Mouse (Mus musculus) B cell, adult 2 months (primary cell): ENCODE data around the gene Fam222b.
"Not testable (repeated sequence)": the region's sequence is repeated elsewhere in the genome, so short reads cannot be mapped to it uniquely, and the experiment has no call there.

Experiments
- DNase-seq, 2 experiments: peaks; one replicate each; pipeline ENCODE4 v3.0.0; 2022

The Fam222b gene

DNA sequence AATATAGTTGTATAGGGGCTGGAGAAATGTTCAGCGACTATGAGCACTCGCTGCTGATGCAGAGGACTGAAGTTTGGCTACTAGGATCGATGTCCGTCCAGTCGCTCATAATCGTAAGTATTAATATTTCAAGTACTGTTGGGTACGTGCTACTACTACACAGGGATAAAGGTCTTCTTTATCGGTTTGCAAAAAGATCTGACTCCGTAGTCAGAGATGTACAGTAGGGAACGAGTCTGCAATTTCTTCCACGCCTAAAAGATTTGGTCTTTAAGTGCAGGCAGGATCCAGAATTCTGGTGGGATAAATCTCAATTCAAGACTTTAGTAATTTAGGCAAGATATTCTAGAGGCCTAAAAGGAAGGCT, 340 bp upstream of the Fam222b start:
- DNase-seq = no peak

DNA sequence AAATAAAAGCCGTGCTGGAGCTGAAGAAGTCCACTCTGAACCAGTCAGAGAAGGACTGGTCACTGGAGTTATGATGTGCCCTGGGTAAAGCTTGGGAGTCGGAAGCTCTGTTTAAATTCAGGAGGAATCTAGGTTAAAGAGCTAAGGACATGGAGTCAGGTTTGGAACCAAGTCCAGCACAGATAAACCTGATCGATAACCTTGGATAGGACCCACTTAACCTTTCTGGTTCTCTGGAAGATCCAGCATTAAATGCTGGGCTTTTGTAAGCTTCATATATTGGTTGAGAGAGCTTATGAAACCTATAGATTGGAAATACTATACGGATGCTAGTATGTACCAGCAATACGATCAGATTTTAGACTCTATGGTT, 670 bp downstream of the Fam222b start:
- DNase-seq = no peak

DNA sequence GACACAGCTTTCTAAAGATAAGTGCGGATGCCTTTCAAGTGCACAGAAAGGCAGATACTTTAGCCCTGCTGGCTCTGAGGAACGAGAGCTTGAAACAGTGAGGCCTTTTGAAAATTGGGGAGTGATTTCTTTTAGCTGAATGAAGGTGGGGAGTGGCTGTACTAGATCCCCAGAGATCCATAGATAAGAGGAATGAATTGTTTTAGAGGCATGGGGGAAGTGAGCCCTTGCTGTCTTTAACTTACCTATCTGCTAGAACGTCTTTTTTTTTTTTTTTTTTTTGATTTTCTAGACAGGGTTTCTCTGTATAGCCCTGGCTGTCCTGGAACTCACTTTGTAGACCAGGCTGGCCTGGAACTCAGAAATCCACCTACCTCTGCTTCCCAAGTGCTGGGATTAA, 2.6 kb downstream of the Fam222b start:
- no peak for DNase-seq

DNA sequence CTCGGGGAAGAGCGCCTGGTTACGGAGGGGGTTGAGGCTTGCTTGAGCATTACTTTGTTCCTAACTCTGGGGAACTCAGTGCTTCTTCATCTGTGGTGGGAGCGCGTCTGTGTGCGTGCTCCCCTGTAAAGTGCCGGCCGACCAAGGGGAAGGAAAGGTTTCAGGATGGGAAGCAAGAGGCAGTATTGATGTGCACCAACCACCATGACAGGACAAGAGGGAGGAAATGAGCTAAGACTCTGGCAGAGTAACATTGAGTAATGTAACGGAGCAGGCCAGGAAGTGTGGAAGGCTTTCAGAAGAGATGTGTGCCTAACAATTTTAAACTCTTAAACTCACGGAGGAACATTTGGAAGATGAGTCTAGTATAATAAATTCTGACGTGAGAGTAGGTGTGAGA, 6.3 kb downstream of the Fam222b start:
- no peak for DNase-seq

DNA sequence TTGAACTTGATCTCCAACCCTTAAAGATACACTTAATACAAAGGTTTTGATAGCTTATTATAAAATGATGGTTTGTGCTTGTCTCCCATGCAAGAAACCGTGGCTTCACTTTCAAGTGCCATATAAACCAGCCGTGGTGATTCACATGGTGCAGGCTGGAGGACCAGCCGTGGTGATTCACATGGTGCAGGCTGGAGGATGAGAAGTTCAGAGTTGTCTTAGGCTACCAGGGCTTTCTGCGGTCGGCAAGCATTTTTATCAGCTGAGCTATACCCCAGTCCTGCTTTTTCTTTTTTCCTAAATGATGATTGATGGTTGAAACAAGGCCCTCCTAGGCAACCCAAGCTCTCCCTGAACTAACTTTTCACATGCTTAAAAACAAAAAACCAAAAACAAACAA, 7.7 kb downstream of the Fam222b start:
- no peak for DNase-seq

DNA sequence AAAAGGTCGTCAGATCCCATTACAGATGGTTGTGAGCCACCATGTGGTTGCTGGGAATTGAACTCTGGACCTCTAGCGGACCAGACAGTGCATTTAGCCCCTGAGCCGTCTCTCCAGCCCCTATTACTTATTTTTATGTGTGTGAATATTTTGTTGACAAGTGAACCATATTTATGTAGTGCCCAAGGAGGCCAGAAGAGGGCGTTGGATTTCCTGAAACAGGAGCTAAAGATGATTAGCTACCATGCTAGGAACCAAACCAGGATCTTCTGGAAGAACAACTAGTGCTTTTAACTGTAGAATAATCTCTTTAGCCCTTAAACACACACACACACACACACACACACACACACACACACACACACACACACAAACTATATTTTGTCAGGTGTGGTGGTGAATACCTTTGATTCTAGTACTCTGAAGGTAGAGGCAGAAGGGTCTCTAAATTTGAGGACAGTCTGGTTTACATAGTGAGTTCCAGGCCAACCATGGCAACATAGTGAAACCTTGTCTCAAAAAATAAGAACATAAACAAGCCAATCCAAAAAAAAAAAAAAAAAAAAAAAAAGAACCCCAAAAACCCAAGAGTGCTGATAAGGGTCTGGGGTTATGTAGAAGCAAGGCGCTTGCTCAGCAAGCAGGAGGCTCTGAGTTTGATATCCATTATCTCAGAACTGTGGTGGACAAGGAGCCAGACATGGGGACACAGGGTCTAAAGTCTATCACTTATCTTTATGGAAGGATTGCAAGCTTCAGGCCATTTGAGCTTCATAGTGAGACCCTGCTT, 8.7 kb downstream of the Fam222b start:
- DNase-seq = peak; percentile 19 to 33

DNA sequence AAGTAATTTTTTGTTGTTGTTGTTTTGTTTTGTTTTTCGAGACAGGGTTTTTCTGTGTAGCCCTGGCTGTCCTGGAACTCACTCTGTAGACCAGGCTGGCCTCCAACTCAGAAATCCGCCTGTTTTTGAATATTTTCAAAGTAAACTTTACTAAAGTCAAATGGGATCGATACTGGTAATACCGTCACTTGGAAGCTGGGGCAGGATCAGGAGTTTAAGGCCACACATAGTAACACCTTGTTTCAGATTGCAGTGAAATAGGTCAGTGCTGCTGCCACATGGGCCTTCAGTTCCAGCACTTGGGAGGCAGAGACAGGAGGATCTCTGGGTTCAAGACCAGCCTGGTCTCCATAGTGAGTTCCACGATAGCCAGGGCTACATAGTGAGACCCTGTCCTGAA, 10.0 kb downstream of the Fam222b start:
- DNase-seq = no peak

DNA sequence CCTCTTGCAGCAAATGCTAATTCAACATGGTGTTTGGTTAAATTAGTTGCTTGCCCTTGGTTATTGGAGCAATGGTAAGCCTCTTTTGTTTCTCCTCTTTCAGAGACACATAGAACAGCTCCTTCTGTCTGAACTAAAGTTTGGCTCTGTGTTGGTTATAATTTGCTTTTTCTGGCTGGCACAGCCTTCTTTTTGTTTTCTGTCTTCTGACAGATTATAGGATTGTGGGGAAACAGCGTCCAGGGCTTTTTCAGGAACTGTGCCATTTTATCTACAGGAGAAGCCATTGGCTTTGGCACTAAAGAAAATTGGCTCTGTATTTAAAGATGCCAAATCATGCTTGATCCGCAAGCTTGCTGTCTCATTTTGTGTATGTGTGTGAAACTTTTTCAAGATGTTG, 19.2 kb downstream of the Fam222b start:
- no peak for DNase-seq

DNA sequence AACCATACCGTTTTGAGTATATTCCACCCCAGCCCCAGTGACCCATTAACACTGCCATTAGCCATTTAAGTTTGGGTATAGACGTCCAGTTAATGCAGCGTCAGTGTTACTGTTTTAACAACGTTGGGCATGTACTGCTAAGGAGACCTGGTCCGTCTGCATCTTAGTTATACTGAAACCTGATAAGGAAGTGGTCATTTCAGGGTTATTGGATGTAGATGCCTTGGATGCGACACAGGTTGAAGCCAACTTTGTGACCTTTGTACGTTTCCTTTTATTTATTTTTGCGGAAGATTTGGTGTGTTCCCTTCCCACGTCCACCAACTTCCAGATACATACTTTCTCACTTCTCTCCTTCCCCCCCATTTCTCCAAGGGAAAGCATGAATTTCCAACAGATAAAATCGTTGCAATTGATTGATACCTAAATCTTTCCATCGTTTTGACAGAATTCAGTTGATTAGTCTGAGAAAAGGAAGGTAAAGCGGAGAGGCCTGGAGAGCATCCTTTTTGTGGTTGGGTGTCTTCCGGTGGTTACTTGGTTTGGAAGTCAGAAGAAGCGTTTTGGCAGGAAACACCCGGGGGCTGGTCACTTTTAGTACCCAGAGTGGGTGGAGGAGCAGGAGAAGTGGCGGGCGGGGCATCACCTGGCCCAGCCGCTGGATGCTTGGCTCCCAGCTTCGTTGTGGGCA, 20.4 kb downstream of the Fam222b start:
- no peak for DNase-seq

DNA sequence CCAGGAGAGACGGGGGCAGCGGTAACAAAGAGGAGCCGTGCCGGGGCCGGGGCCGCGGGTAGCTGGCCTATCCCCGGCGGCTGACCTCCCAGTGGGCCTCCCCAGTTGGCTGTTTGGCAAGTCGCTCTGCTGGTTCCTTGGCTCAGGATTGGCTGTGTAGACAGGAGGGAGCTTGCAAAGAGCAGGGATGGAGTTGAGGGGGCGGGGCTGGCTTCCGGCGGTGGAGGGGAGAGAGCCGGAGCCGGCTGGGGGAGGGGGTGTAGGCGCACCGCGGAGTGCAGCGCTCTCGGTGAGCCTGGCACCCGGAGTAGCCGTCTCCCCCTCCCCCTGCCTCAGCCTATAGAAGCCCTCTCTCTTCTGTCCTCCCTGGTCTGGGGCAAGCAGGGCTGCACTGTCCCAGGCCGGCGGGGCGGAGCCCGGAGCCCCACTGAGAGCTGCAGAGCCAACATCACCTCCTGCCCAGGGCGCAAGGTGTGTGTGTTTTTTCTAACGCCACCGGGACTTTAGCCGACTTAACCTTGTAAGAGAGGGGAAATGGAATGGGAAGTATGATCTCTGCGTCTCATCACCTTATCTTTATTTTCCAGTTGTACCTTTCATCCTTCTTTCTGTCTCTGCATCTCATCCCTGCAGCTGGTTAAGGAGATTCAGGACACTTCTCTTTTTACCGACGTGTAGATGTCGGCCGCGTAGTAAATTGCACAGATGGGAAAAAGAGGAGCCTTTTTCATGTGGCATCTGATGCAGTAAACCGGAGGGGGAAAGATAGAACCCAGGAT, 21.1 kb downstream of the Fam222b start:
- DNase-seq = peak; percentile 49 to 56

DNA sequence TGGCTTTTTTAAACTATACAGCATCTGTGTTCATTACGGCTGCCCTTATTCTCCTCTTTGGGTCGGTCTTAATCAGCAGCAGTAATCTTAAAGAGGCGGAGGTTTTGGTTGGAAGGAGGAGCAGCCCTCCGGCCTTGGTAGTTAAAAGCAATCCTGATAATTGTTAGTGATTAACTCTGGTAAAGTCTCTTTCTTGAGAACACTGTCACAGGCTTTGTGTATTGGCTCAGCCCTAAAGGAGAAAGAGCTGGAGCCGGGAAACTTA, 21.6 kb downstream of the Fam222b start:
- no peak for DNase-seq

DNA sequence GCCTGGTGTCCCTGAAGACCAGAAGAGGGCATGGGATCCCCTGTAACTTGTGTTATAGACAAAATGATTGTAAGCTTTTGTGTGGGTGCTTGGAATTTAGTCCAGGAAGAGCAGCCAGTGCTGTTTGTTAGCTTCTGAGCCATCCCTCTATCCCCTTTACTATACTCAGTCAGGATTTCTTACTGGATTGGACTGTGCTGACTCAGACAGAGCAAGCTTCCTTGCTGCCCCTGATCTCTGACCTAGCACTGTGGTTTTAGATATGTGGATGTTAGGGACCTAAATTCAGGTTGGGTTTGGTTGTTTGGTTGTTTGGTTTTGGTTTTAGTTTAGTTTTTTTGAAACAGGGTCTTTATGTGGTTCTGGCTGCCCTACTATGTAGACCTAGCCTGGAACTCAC, 24.0 kb downstream of the Fam222b start:
- DNase-seq = no peak

DNA sequence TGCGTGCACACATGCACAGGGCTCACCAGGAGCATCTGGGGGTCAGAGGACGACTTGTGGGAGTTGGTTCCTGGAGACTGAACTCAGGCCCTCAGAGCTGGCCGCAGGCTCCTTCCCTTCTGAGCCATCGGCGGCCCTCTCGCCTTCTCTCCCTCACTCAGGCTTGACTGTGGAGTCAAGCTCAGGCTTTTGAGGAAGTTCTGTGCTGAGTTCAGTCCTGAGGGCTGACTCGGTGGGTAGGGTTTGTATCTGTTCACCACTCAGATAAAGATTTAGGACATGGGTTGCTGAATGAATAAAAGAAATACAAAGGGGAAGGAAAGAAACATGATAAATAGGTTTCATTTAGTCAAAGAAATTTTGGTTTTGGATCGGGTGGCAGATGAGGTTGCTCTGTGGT, 25.4 kb downstream of the Fam222b start:
- no peak for DNase-seq

DNA sequence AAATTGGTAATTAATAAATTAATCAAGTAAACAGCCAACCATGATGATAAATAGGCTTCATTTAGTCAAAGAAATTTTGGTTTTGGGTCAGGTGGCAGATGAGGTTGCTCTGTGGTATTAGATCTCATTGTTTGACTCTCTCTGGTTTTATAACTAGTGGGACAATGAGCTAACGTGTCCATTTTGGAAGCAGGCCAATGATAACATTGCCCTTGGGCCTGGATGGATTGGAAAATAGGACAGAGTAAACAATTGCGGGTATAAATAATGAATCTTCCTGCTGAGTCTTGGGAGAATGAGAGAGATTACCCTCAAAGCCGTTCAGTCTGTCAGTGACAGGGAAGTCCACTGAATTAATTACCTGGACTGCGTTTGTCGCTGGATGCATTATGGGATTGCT, 26.7 kb downstream of the Fam222b start:
- no peak for DNase-seq

DNA sequence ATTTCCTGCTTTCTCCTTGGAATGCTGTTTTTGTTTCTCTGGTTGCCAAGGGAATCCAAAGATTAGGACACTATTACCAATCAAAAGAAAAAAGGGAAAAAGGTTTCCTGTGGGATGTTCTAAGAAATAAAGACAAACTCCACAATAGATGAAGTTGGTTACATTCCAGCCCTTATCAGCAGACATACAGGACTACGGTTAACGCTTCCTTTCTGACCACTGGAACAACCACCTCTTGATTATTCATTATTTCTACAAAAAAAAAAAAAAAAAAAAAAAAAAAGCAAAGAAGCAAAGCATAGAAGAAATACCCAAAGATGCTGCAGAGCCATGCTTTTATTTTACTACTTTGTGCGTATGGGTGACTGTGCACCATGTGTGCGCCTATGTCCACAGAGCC, 28.4 kb downstream of the Fam222b start:
- no peak for DNase-seq

DNA sequence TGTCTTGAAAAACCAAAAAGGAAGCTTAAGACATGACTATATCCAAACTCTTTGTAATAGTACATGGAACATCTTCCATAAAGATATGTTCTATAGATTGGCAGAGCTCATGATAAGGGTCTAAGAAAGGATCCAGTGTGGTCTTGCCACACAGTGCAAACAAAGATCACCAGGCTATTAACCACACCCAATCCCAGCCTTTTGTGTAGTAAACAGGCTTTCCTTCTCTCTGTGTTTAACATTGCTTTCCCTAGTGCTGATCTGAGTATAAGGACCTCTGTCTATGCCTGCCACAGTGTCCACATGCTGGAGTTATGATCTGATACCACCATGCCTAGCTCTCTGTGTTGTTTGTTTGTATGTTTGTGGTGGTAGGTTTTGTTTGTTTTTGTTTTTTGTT, 29.3 kb downstream of the Fam222b start:
- DNase-seq = no peak

DNA sequence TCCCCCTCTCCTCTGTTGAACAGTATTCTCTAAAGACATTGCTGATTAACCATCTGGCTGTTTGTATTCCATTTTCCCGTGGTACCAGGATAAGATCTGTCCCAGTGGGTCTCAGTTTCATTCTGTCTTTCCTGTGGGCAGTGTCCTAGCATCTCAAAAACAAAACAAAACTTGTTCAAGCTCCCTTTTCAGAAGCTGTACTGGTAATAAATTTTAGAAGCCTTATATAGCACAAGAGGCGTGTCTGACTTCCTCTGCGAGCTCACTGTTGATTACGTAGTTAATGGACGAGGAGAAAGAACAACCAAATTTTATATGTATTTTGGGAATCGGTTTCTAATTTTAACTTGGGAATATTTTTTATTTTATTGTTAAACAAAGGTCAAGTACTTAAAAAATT, 31.2 kb downstream of the Fam222b start:
- no peak for DNase-seq

DNA sequence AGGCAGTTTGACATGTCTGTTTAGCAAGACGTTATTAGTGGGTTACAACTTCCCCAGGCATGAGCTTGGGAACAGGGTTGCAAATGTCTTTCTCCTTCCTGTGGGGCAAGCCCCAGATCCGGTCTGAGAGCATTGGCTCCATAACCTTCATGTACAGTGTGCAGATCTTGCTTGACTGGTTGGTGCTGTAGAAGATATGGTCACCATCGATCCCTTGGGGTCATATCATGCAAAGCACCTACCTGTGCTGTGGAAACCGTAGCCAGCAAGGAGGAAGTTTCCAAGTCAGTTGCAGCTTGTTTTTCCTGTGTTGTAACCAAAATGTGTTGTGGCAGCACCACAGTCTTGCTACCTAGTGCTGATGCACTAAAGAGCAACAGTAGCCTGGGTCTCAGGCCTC, 32.3 kb downstream of the Fam222b start:
- peak; percentile 11 to 15 for DNase-seq

DNA sequence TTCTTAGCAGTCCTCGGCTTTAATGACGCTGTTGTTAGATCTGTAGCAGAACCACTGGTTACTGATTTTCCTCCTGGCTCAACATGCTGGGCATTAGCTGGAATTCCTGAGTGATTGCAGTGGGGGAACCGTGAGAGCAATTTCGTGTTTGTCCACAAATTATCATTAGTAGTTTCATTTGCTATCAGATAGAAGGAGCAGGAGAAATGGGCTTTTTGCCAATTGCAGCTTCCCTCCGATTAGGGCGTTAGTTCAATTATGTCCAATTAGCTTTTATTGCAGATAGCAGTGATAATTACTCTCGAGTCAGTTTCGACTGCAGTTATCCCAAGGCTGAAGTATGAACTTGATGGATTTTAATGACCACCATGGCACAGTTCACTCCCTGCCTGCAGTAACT, 35.0 kb downstream of the Fam222b start:
- no peak for DNase-seq

DNA sequence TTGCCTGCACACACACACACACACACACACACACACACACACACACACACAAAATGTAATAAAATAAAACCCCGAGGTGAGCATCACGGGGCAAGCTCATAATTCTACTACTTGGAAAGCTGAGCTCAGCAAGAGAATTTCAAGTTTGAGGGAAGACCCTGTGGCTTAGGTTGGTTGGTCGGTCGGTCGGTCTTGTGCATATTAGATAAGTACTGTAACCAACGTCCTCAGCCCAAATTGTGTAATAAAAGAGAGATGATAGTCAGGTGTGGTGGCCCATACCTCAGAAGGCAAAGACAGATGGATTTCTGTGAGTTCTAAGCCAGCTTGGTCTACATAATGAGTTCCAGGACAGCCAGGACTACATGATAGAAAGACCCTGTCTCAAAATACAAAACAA, 39.5 kb downstream of the Fam222b start:
- DNase-seq = no peak

DNA sequence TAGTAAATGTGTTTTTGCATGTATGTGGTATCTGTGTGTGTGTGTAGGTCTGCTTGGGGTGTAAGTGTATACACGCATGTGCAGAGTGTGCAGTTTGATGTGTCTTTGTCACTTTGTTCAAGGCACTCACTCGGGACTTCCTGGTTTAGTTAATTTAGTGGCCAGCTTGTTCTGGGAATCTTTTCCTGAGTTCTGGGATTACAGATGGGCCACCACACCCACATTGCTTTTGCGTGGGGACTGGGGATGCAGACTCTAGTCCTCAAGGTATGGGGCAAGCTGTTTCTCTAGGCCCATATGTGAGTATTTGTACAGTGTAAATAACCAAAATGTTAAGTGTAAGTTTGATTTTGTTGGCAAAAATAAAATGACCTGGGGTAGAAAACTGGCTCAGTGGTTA, 39.9 kb downstream of the Fam222b start:
- no peak for DNase-seq

DNA sequence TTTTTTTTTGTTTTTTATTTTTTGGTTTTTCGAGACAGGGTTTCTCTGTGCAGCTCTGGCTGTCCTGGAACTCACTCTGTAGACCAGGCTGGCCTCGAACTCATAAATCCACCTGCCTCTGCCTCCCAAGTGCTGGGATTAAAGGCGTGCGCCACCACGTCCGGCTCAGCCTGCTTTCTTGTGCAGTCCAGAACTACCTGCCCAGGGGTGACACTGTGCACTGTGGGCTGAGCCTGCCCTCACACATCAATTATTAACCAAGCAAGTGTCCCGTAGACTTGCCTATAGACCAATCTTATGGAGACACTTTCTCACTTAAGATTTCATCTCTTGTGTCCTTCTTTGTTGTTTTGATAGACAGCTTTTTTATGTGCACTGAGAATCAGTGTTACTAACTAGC, 40.9 kb downstream of the Fam222b start:
- not testable (repeated sequence) for DNase-seq

DNA sequence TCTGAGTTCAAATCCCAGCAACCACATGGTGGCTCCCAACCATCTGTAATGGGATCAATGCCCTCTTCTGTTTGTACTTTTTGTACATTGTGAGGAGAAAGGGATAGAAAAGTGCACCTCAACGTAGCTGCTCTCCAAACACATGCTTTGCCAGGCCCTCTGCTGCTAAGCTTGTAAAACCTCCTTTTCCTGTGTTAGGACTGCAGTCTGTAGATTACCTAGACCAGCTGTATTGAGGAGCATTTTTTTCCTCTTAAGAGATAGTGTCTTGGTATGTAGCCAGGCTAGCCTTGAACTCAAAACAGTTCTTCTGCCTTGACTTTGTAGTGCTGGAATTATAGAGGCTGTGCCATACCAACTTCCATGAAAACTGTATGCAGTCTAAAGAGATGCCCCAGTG, 41.7 kb downstream of the Fam222b start:
- DNase-seq = no peak

DNA sequence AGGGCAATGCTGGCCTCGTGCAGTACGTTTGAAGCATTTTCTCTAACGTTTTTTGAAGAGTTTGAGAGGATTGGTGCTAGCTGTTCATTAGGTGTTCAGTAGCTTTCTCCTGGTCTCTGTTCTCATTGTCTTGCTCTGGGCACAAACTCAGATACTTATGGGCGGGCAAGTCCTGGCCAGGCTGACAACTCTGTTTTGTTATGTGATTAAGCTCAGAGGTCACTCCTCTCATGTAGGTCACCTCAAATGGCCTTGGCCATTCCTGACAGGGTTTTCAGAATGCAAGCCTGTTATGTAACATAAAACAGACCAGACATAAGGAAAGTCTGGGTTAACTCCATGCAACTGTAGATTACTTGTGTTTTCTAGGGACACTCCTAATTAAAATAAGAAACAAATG, 43.1 kb downstream of the Fam222b start:
- no peak for DNase-seq
